Comparison of ENCODE assay signal across 9 mouse cellular contexts in genomic region chr11:95075197-95076040, GRCm38 (mm10). TPM values are rescaled to one million over a fixed set of nuclear protein-coding genes. Genes with fewer than 3 reads are reported as not detected.
DNase-seq lines count a peak whose midpoint lies in the region; ATAC-seq and TF ChIP-seq lines count a peak whose summit lies in the region.
"Had no signal": no experiment of that assay in that cellular context is flagged by ENCODE, and none has a peak within 500 bp of the region (broad histone marks: within the 10 kb centered on the region; RNA-seq: fewer than 3 reads in every experiment).

No protein-coding gene starts in this region.

- peak overlapping the region; percentile 84 for H3K4me2 ChIP-seq in hindbrain, embryonic 13.5 days
- H3K4me2 ChIP-seq in lung, embryonic 16.5 days (ENCODE audit: low read depth, low read length): peak overlapping the region; percentile 77
- H3K4me2 ChIP-seq in stomach, postnatal 0 days (replicated peaks; ENCODE audit: low read depth): peak overlapping the region; percentile 85

- H3K27ac ChIP-seq in gastrocnemius, adult 2 months: peak overlapping the region; percentile 87
- peak overlapping the region; percentile 89 for H3K27ac ChIP-seq in hindbrain, embryonic 13.5 days
- H3K27ac ChIP-seq in lung, embryonic 16.5 days (ENCODE audit: low read length): peak overlapping the region; percentile 94
- peak overlapping the region; percentile 92 for H3K27ac ChIP-seq in stomach, postnatal 0 days (replicated peaks)

- WGBS in hindbrain, embryonic 13.5 days: 5% methylated on average over 19 of the region's 19 CpGs
- 3% methylated on average over 19 of the region's 19 CpGs for WGBS in lung, embryonic 16.5 days
- WGBS in stomach, postnatal 0 days: 4% methylated on average over 19 of the region's 19 CpGs

- intact Hi-C loops in gastrocnemius, adult 2 months (cut with DNase I): loop anchor here (1.0 kb wide), 1 partner anchor 31 kb away; no protein-coding TSS in a partner anchor
- intact Hi-C loops in left cerebral cortex, postnatal 25 days (cut with DNase I): loop anchor here (2.0 kb wide), 1 partner anchor 31 kb away; no protein-coding TSS in a partner anchor

- no peak for TF ChIP-seq EP300 in stomach, postnatal 0 days (optimal IDR thresholded peaks at IDR 0.05)

- peaks cover 40% of the 10 kb centered on the region for H3K4me1 ChIP-seq in hindbrain, embryonic 13.5 days (replicated peaks)
- H3K4me1 ChIP-seq in lung, embryonic 16.5 days (replicated peaks; ENCODE audit: control insufficient read depth, insufficient read depth, low read length): peaks cover 76% of the 10 kb centered on the region
- peaks cover 24% of the 10 kb centered on the region for H3K4me1 ChIP-seq in stomach, postnatal 0 days (replicated peaks; ENCODE audit: control insufficient read depth, insufficient read depth)

- H3K9me3 ChIP-seq in hindbrain, embryonic 13.5 days: no peaks in the 10 kb centered on the region
- H3K9me3 ChIP-seq in lung, embryonic 16.5 days (ENCODE audit: control insufficient read depth, low read length): no peaks in the 10 kb centered on the region
- H3K9me3 ChIP-seq in stomach, postnatal 0 days (ENCODE audit: control insufficient read depth, low read length): no peaks in the 10 kb centered on the region

- no peak for TF ChIP-seq CTCF in gastrocnemius, adult 2 months (IDR thresholded peaks at IDR 0.05)
- TF ChIP-seq CTCF in stomach, postnatal 0 days (IDR thresholded peaks at IDR 0.05; ENCODE audit: low read depth): peak; percentile 49

- H3K4me3 ChIP-seq in gastrocnemius, adult 2 months: peak overlapping the region; percentile 76
- H3K4me3 ChIP-seq in hindbrain, embryonic 13.5 days: peak overlapping the region; percentile 72
- H3K4me3 ChIP-seq in lung, embryonic 16.5 days (ENCODE audit: low read length): peak overlapping the region; percentile 68
- H3K4me3 ChIP-seq in stomach, postnatal 0 days (ENCODE audit: low read depth, low read length): peak overlapping the region; percentile 67

- H3K27me3 ChIP-seq in hindbrain, embryonic 13.5 days: peaks cover 70% of the 10 kb centered on the region
- H3K27me3 ChIP-seq in lung, embryonic 16.5 days (ENCODE audit: control insufficient read depth, insufficient read depth, low read depth, low read length): peaks cover 14% of the 10 kb centered on the region
- no peaks in the 10 kb centered on the region for H3K27me3 ChIP-seq in stomach, postnatal 0 days (ENCODE audit: control insufficient read depth, insufficient read depth, low read length)

- H3K36me3 ChIP-seq in hindbrain, embryonic 13.5 days: no peaks in the 10 kb centered on the region
- H3K36me3 ChIP-seq in lung, embryonic 16.5 days (ENCODE audit: control insufficient read depth, insufficient read depth, low read length): no peaks in the 10 kb centered on the region
- no peaks in the 10 kb centered on the region for H3K36me3 ChIP-seq in stomach, postnatal 0 days (ENCODE audit: control insufficient read depth, insufficient read depth, low read length)

- 0 out of 2 replicates have a peak, but pooled peaks have one; percentile 3 for ATAC-seq in hindbrain, embryonic 13.5 days (ENCODE audit: low FRiP score)
- ATAC-seq in lung, embryonic 16.5 days (ENCODE audit: low read depth): no peak
- ATAC-seq in stomach, postnatal 0 days (ENCODE audit: low FRiP score, low TSS enrichment): peak; percentile 45

- H3K9ac ChIP-seq in hindbrain, embryonic 13.5 days: peak overlapping the region; percentile 80
- H3K9ac ChIP-seq in lung, embryonic 16.5 days (ENCODE audit: low read length): peak overlapping the region; percentile 77
- H3K9ac ChIP-seq in stomach, postnatal 0 days (ENCODE audit: low read length): peak overlapping the region; percentile 80

- DNase-seq in gastrocnemius, adult 2 months: no peak
- DNase-seq in gastrocnemius, adult 8-10 months (ENCODE audit: low spot score in 2 of 2): no peak
- peak; percentile 65 for DNase-seq in R1 (ENCODE audit: low read depth, low spot score)
- DNase-seq in stomach, postnatal 0 days (ENCODE audit: low spot score): peak; percentile 63
- no peak for DNase-seq in left cerebral cortex, postnatal 25 days (ENCODE audit: low spot score in 2 of 2)
- no peak for DNase-seq in adrenal gland, postnatal 4 days (ENCODE audit: low spot score in 2 of 2)

RNA-seq across cellular contexts. Expression of gene Itga3, which starts 1.2 kb away (rescaled TPM):
- total RNA-seq in gastrocnemius, adult 2 months (2021): 1 to 10 TPM; 4.3 to 5.2 TPM
- total RNA-seq in gastrocnemius, adult 8-10 months (2022): 1 to 10 TPM; 3.6 to 5.3 (median 4.1) TPM
- 10.3 and 11.4 TPM in 2 replicates for polyA plus RNA-seq in hindbrain, embryonic 13.5 days (2015; fragmentation: Nextera tagmentation; extraction: Ambion mirVana)
- polyA plus RNA-seq in lung, embryonic 16.5 days (2015; fragmentation: Nextera tagmentation; extraction: Ambion mirVana): 23.3 and 25.8 TPM in 2 replicates
- polyA plus RNA-seq in stomach, postnatal 0 days (2015; fragmentation: Nextera tagmentation; extraction: Ambion mirVana): 15.6 and 17.0 TPM in 2 replicates
- total RNA-seq in left cerebral cortex, postnatal 25 days (2021): 10 to 100 TPM; 13.8 to 14.5 TPM
- 10 to 100 TPM; 28.9 to 37.0 TPM for total RNA-seq in adrenal gland, postnatal 4 days (2021)
- total RNA-seq: MEL had no signal

RNA-seq across cellular contexts. Expression of gene Pdk2, which starts 34.3 kb away (rescaled TPM):
- total RNA-seq in gastrocnemius, adult 2 months (2021): 100 to 1,000 TPM; 471 to 485 TPM
- 100 to 1,000 TPM; 484 to 519 (median 495) TPM for total RNA-seq in gastrocnemius, adult 8-10 months (2022)
- 24.2 and 25.5 TPM in 2 replicates for polyA plus RNA-seq in hindbrain, embryonic 13.5 days (2015; fragmentation: Nextera tagmentation; extraction: Ambion mirVana)
- 37.3 and 43.3 TPM in 2 replicates for polyA plus RNA-seq in lung, embryonic 16.5 days (2015; fragmentation: Nextera tagmentation; extraction: Ambion mirVana)
- polyA plus RNA-seq in stomach, postnatal 0 days (2015; fragmentation: Nextera tagmentation; extraction: Ambion mirVana): 29.8 and 39.0 TPM in 2 replicates
- total RNA-seq in left cerebral cortex, postnatal 25 days (2021): 10 to 100 TPM; 87.3 to 88.7 TPM
- 10 to 100 TPM; 59.8 to 69.3 TPM for total RNA-seq in adrenal gland, postnatal 4 days (2021)

RNA-seq across cellular contexts. Expression of gene Dlx3, which starts 44.5 kb away (rescaled TPM):
- total RNA-seq in gastrocnemius, adult 2 months (2021): not detected
- total RNA-seq in gastrocnemius, adult 8-10 months (2022): not detected
- 0.44 and 0.49 TPM in 2 replicates for polyA plus RNA-seq in hindbrain, embryonic 13.5 days (2015; fragmentation: Nextera tagmentation; extraction: Ambion mirVana)
- polyA plus RNA-seq in lung, embryonic 16.5 days (2015; fragmentation: Nextera tagmentation; extraction: Ambion mirVana): 0.31 and 0.77 TPM in 2 replicates
- 8.0 and 8.5 TPM in 2 replicates for polyA plus RNA-seq in stomach, postnatal 0 days (2015; fragmentation: Nextera tagmentation; extraction: Ambion mirVana)
- total RNA-seq in left cerebral cortex, postnatal 25 days (2021): not detected
- total RNA-seq in adrenal gland, postnatal 4 days (2021): under 1 TPM in 1 of 2 experiments, not detected in 1; 0.17 TPM
- total RNA-seq: MEL had no signal

Comparison
In these comparisons a context has a peak if more than half of its experiments do, and no peak if none do; other contexts are left out.
1. DNase-seq: peak in R1 (single experiment) and stomach, postnatal 0 days (single experiment); none in gastrocnemius, adult 2 months (single experiment), gastrocnemius, adult 8-10 months (0 of 2), left cerebral cortex, postnatal 25 days (0 of 2) and adrenal gland, postnatal 4 days (0 of 2).
2. RNA of gene Pdk2, which starts 34.3 kb away (total RNA-seq): 484 to 519 TPM in gastrocnemius, adult 8-10 months and 471 to 485 TPM in gastrocnemius, adult 2 months; 87.3 to 88.7 TPM in left cerebral cortex, postnatal 25 days and 59.8 to 69.3 TPM in adrenal gland, postnatal 4 days; every median in the first group is over 4 times any median in the second.
3. Peak in every context shown above with its lines, with median percentiles within 50 percentile points of each other: H3K27ac ChIP-seq, H3K4me3 ChIP-seq, H3K4me2 ChIP-seq and H3K9ac ChIP-seq.